Mouse (Mus musculus) lung, embryonic 14.5 days (tissue): Measurements from ENCODE around the gene Slc34a2. TPM values are rescaled to one million over a fixed set of nuclear protein-coding genes. Genes with fewer than 3 reads are reported as not detected.

Experiments used
- ATAC-seq: fragments of 200-750 bp; cut with Nextera tagmentation; 2 replicates; pipeline ENCODE4 v1.8.0; 2017; ENCODE audit warnings: mild to moderate bottlenecking, moderate TSS enrichment, moderate library complexity; ENCODE audit not compliant: insufficient read depth
- DNase-seq: peaks from one replicate; pipeline ENCODE4 v3.0.0-alpha.2; 2015
- H3K27ac ChIP-seq: fragments of 300-500 bp; sonication (generic); 2 replicates; pipeline ENCODE4 v1.5.1; 2014; ENCODE audit warnings: low read depth, mild to moderate bottlenecking, moderate library complexity
- H3K27me3 ChIP-seq: fragments of 300-500 bp; sonication (generic); 2 replicates; pipeline ENCODE4 v1.6.1; 2014; ENCODE audit warnings: low read length, control low read depth; ENCODE audit not compliant: insufficient read depth
- H3K36me3 ChIP-seq: fragments of 300-500 bp; sonication (generic); 2 replicates; pipeline ENCODE4 v1.6.1; 2014; ENCODE audit warnings: control low read depth; ENCODE audit not compliant: insufficient read depth
- H3K4me1 ChIP-seq: fragments of 300-500 bp; sonication (generic); 2 replicates; pipeline ENCODE4 v1.6.1; 2014; ENCODE audit warnings: antibody characterized with exemption, control low read depth; ENCODE audit not compliant: insufficient read depth
- H3K4me2 ChIP-seq: fragments of 300-500 bp; sonication (generic); 2 replicates; pipeline ENCODE4 v1.6.1; 2014; ENCODE audit warnings: mild to moderate bottlenecking
- H3K4me3 ChIP-seq: fragments of 300-500 bp; sonication (generic); 2 replicates; pipeline ENCODE4 v1.5.1; 2014; ENCODE audit warnings: low read depth, low read length
- H3K9ac ChIP-seq: fragments of 300-500 bp; sonication (generic); 2 replicates; pipeline ENCODE4 v1.6.1; 2014
- H3K9me3 ChIP-seq: fragments of 300-500 bp; sonication (generic); 2 replicates; pipeline ENCODE4 v1.6.1; 2016; ENCODE audit warnings: low read depth, low read length, control low read depth
- CTCF ChIP-seq: IDR thresholded peaks from 2 replicates; pipeline ENCODE4 v1.5.1; 2016; ENCODE audit warnings: antibody characterized with exemption, low read depth
- WGBS: fragments of 180-500 bp; shearing (Covaris S2); extraction: QIAGEN DNeasy Blood & Tissue Kit; methylation state at CpG from one replicate; pipeline ENCODE4 v1.1.7; 2014; 5-methylcytosine and 5-hydroxymethylcytosine counted together
- polyA plus RNA-seq: library from polyadenylated mRNA; unstranded; fragments of >200 nt; fragmentation: Nextera tagmentation; extraction: Ambion mirVana; gene quantifications from 2 replicates; pipeline ENCODE4 v1.2.1, GENCODE M21; 2014

The Slc34a2 gene
- polyA plus RNA-seq, 1 experiment from 2014 or later, result 0.67 TPM

- Histone ChIP-seq H3K27ac (no peak overlapping the region), H3K9me3 (no peaks in the 10 kb centered on the region)
Observed at GRCm38 (mm10) chr5:53111036-53111435, 73.2 kb downstream of the Slc34a2 start.

GRCm38 (mm10) chr5:53112942-53113341 is 75.1 kb downstream of the Slc34a2 start:
- WGBS, result 82% methylated on average over 5 of the region's 5 CpGs

More at GRCm38 (mm10) chr5:53111036-53111435, 73.2 kb downstream of the Slc34a2 start:
- Histone ChIP-seq H3K4me1 (peaks cover 10% of the 10 kb centered on the region), H3K36me3 (no peaks in the 10 kb centered on the region), H3K9ac (no peak overlapping the region), H3K4me3 (no peak overlapping the region), H3K27me3 (no peaks in the 10 kb centered on the region), H3K4me2 (no peak overlapping the region)
- WGBS, result 50% methylated on average over 5 of the region's 5 CpGs
- no peak for ATAC-seq
- no peak for TF ChIP-seq CTCF
- peak; percentile 16 for DNase-seq

GRCm38 (mm10) chr5:53114616-53115267 is 76.9 kb downstream of the Slc34a2 start:
- no peaks in the 10 kb centered on the region for H3K9me3 ChIP-seq
- H3K27me3 ChIP-seq, result no peaks in the 10 kb centered on the region
- H3K36me3 ChIP-seq, result no peaks in the 10 kb centered on the region
- no peak overlapping the region for H3K27ac ChIP-seq
- no peak overlapping the region for H3K9ac ChIP-seq
- ATAC-seq (no peak), DNase-seq (no peak)
- WGBS, result 63% methylated on average over 12 of the region's 12 CpGs
- no peak for TF ChIP-seq CTCF
- H3K4me3 ChIP-seq, result no peak overlapping the region
- no peak overlapping the region for H3K4me2 ChIP-seq
- H3K4me1 ChIP-seq, result no peaks in the 10 kb centered on the region; the same call in 1 of the 2 replicates

More at GRCm38 (mm10) chr5:53112942-53113341, 75.1 kb downstream of the Slc34a2 start:
- H3K9me3 ChIP-seq, result no peaks in the 10 kb centered on the region
- H3K4me1 ChIP-seq, result peaks cover under 1% of the 10 kb centered on the region; the same call in 1 of the 2 replicates
- ATAC-seq (no peak), DNase-seq (peak; percentile 52)
- H3K4me2 ChIP-seq, result no peak overlapping the region
- H3K27ac ChIP-seq, result no peak overlapping the region
- H3K4me3 ChIP-seq, result no peak overlapping the region
- no peak overlapping the region for H3K9ac ChIP-seq
- peak; percentile 41 for TF ChIP-seq CTCF
- no peaks in the 10 kb centered on the region for H3K36me3 ChIP-seq
- H3K27me3 ChIP-seq, result no peaks in the 10 kb centered on the region

- TF ChIP-seq CTCF, result no peak
- Histone ChIP-seq H3K27ac (no peak overlapping the region), H3K27me3 (no peaks in the 10 kb centered on the region), H3K4me3 (no peak overlapping the region), H3K9ac (no peak overlapping the region), H3K36me3 (no peaks in the 10 kb centered on the region), H3K4me2 (no peak overlapping the region), H3K9me3 (no peaks in the 10 kb centered on the region), H3K4me1 (peaks cover 5% of the 10 kb centered on the region; the same call in 1 of the 2 replicates)
- no peak for DNase-seq
- no peak for ATAC-seq
- 80% methylated on average over 8 of the region's 8 CpGs for WGBS
Observed at GRCm38 (mm10) chr5:53118212-53118611, 80.3 kb downstream of the Slc34a2 start.

- Histone ChIP-seq H3K36me3 (no peaks in the 10 kb centered on the region), H3K4me1 (peaks cover 5% of the 10 kb centered on the region; the same call in 1 of the 2 replicates), H3K4me3 (no peak overlapping the region), H3K4me2 (no peak overlapping the region), H3K27me3 (no peaks in the 10 kb centered on the region), H3K9ac (no peak overlapping the region), H3K27ac (peak overlapping the region; percentile 58), H3K9me3 (no peaks in the 10 kb centered on the region)
- ATAC-seq (peak; percentile 87), DNase-seq (peak; percentile 95)
- no peak for TF ChIP-seq CTCF
- 33% methylated on average over 3 of the region's 3 CpGs for WGBS
Observed at GRCm38 (mm10) chr5:53119689-53120088, 81.8 kb downstream of the Slc34a2 start.

Other genes starting within 250 kb of the Slc34a2 start
- 123 and 131 TPM in 2 replicates for gene Anapc4, start 204.1 kb upstream of the Slc34a2 start, polyA plus RNA-seq
- 6.8 and 6.9 TPM in 2 replicates for gene Sel1l3, start 175.8 kb downstream of the Slc34a2 start, polyA plus RNA-seq
- gene Smim20, start 229.0 kb downstream of the Slc34a2 start, polyA plus RNA-seq, result 93.7 and 98.3 TPM in 2 replicates